Mouse (Mus musculus): ENCODE measurements around the gene Gm17655. TPM values are rescaled to one million over a fixed set of nuclear protein-coding genes. Genes with fewer than 3 reads are reported as not detected.
"Not testable (repeated sequence)": the region's sequence is repeated elsewhere in the genome, so short reads cannot be mapped to it uniquely, and the experiment has no call there.

Gm17655 gene
- polyA plus RNA-seq, 1 experiment from 2014 or later: 6.0 TPM

DNA sequence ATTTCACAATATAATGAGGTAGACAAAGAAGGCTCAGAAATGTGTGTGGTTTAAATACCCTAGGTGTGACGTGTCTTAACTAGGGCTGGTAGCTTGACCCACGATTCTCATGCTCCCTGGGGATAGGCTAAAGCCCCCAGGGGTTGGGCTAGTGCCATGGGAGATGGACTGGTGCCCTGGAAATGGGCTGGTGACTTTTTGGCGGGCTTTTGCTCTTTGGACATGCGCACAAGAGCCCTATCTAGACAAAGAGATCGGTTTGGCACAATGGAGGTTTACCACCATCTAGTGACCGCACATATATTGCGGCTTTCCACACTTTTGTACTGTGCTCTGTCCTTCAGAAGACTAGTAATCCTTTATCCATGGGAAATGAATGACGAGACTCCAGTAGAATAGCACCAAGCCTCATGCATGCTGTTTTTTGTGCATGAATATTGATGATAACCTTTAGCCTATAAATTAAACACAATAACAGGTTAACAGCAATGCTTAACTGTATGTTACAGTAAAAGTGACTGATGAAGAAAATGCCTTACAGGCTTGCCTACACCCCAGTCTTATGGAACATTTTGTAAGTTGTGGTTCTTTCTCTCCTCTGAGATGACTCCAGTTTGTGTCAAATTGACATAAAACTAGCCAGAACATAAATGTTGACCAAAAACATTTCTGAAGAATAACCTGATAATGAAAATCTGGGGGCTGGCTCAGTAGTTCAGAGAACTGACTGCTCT is 48.5 kb downstream of the Gm17655 start:
- 26% methylated on average over 8 of the region's 8 CpGs for WGBS
- peak; percentile 97 for ATAC-seq
- H3K4me1 ChIP-seq; H3K9me3 ChIP-seq (replicated peaks); H3K36me3 ChIP-seq (ENCODE audit: poor library complexity, severe bottlenecking); H3K27me3 ChIP-seq: not testable (repeated sequence)
- peak overlapping the region; percentile 76 for H3K27ac ChIP-seq
- H3K4me3 ChIP-seq: peak overlapping the region; percentile 38
- H3K4me2 ChIP-seq: peak overlapping the region; percentile 55
- H3K9ac ChIP-seq: peak overlapping the region; percentile 62

DNA sequence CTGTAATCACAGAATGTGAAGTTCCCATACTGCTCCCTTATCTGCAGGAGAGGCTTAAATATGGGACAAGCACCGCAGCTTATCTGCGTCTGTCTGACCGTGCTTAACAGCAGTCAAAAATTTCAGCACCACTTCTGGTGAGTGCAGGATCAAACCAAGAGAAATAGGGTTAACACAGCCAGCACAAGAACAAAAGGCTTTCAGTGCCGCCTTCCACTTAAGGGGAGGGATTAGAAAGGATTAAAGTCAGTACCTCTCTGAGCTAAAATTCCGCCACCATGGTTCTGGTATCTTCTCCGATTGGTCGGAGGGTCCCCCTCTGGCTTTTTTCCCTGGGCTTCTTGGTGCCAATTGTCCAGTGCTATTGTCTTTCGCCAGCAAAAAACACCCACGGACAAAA is 49.0 kb downstream of the Gm17655 start:
- H3K9me3 ChIP-seq (replicated peaks): peaks cover 5% of the 10 kb centered on the region; the same call in 1 of the 2 replicates
- 25% methylated on average over 9 of the region's 9 CpGs for WGBS
- H3K27ac ChIP-seq: peak overlapping the region; percentile 76

DNA sequence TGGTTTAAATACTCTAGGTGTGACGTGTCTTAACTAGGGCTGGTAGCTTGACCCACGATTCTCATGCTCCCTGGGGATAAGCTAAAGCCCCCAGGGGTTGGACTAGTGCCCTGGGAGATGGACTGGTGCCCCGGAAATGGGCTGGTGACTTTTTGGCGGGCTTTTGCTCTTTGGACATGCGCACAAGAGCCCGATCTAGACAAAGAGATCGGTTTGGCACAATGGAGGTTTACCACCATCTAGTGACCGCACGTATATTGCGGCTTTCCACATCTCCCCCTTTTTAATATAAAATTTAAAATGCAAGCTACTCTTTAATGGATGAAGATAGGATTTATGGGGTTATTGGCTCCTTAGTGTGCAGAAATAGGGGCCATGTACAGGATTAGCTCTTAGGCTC is 56.5 kb downstream of the Gm17655 start:
- H3K4me2 ChIP-seq, H3K27me3 ChIP-seq, H3K9ac ChIP-seq, ATAC-seq, H3K27ac ChIP-seq, H3K4me1 ChIP-seq, H3K4me3 ChIP-seq: not testable (repeated sequence)
- peaks cover 35% of the 10 kb centered on the region for H3K9me3 ChIP-seq (replicated peaks)
- 91% methylated on average over 10 of the region's 10 CpGs for WGBS
- H3K36me3 ChIP-seq (ENCODE audit: poor library complexity, severe bottlenecking): peaks cover 19% of the 10 kb centered on the region

More for the DNA sequence above, 49.0 kb downstream of the Gm17655 start:
- Histone ChIP-seq H3K4me3 (peak overlapping the region; percentile 38), H3K4me2 (peak overlapping the region; percentile 55), H3K27me3 (no peaks in the 10 kb centered on the region), H3K9ac (peak overlapping the region; percentile 62), H3K36me3 (ENCODE audit: poor library complexity, severe bottlenecking) (no peaks in the 10 kb centered on the region), H3K4me1 (no peaks in the 10 kb centered on the region)
- ATAC-seq: peak; percentile 90

Other genes with a start within 250 kb of the Gm17655 start
- gene Gm15446, start 149.1 kb downstream of the Gm17655 start, polyA plus RNA-seq (2015; fragmentation: Nextera tagmentation; extraction: Ambion mirVana): 0.66 and 0.84 TPM in 2 replicates
- 24.1 and 29.4 TPM in 2 replicates for gene Zfp932, start 76.0 kb downstream of the Gm17655 start, polyA plus RNA-seq (2015; fragmentation: Nextera tagmentation; extraction: Ambion mirVana)
- 0.88 and 1.1 TPM in 2 replicates for gene Gm35315, start 21.9 kb upstream of the Gm17655 start, polyA plus RNA-seq (2015; fragmentation: Nextera tagmentation; extraction: Ambion mirVana)
- gene Plcxd1, start 27.5 kb upstream of the Gm17655 start, polyA plus RNA-seq (2015; fragmentation: Nextera tagmentation; extraction: Ambion mirVana): 1.6 and 1.8 TPM in 2 replicates
- gene Gtpbp6, start 35.7 kb upstream of the Gm17655 start, polyA plus RNA-seq (2015; fragmentation: Nextera tagmentation; extraction: Ambion mirVana): 39.1 and 45.2 TPM in 2 replicates
- 15.5 TPM in 2 replicates for gene Zfp605, start 37.6 kb upstream of the Gm17655 start, polyA plus RNA-seq (2015; fragmentation: Nextera tagmentation; extraction: Ambion mirVana)
- gene Chfr, start 63.3 kb upstream of the Gm17655 start, polyA plus RNA-seq (2015; fragmentation: Nextera tagmentation; extraction: Ambion mirVana): 85.5 and 88.9 TPM in 2 replicates
- 18.7 and 20.1 TPM in 2 replicates for gene Golga3, start 104.2 kb upstream of the Gm17655 start, polyA plus RNA-seq (2015; fragmentation: Nextera tagmentation; extraction: Ambion mirVana)
- 25.4 and 33.2 TPM in 2 replicates for gene Ankle2, start 158.5 kb upstream of the Gm17655 start, polyA plus RNA-seq (2015; fragmentation: Nextera tagmentation; extraction: Ambion mirVana)
- 89.1 and 97.1 TPM in 2 replicates for gene Pgam5, start 197.4 kb upstream of the Gm17655 start, polyA plus RNA-seq (2015; fragmentation: Nextera tagmentation; extraction: Ambion mirVana)
- 8.3 and 10.9 TPM in 2 replicates for gene Pxmp2, start 213.7 kb upstream of the Gm17655 start, polyA plus RNA-seq (2015; fragmentation: Nextera tagmentation; extraction: Ambion mirVana)
- 24.2 and 29.5 TPM in 2 replicates for gene Pole, start 213.8 kb upstream of the Gm17655 start, polyA plus RNA-seq (2015; fragmentation: Nextera tagmentation; extraction: Ambion mirVana)